18 mouse cellular contexts compared by ENCODE assay signal in the genomic region with DNA sequence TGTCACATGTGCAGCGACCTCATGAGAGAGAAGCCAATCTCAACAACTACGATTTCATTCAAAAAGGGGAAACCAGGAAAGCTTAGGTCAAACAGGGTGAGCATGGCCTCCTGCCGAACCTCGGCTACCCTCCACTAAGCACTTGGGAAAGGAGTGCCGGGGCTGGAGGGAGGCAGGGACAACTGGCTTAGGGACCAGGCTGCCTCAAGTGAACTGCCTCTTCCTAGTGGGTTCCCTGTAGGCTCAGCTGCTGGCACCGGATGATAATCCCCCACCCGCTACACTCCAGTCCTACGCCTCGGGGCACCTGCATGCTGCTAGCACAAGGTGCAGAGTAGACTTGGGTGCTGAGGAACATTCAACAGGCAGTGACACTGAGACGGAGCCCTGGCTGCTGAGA. TPM values are rescaled to one million over a fixed set of nuclear protein-coding genes. Genes with fewer than 3 reads are reported as not detected.
A peak's percentile ranks its signal among the peaks of the same experiment; 100 is the strongest.
DNase-seq lines count a peak whose midpoint lies in the region; ATAC-seq lines count a peak whose summit lies in the region.
"Had no signal": no experiment of that assay in that cellular context is flagged by ENCODE, and none has a peak within 500 bp of the region (broad histone marks: within the 10 kb centered on the region; RNA-seq: fewer than 3 reads in every experiment).

No protein-coding gene starts in this region.

- 82% methylated on average over 10 of the region's 10 CpGs for WGBS in liver, embryonic 12.5 days (ENCODE audit: insufficient replicate concordance)
- WGBS in hindbrain, embryonic 10.5 days = 94% methylated on average over 10 of the region's 10 CpGs

- peaks cover 81% of the 10 kb centered on the region for H3K36me3 ChIP-seq in liver, embryonic 12.5 days
- peaks cover 95% of the 10 kb centered on the region for H3K36me3 ChIP-seq in hindbrain, embryonic 10.5 days

- H3K4me3 ChIP-seq in liver, embryonic 12.5 days = no peak overlapping the region
- H3K4me3 ChIP-seq in brown adipose tissue, adult 24 weeks (ENCODE audit: insufficient read depth, low read depth, low read length) = no peak overlapping the region
- H3K4me3 ChIP-seq in hindbrain, embryonic 10.5 days = no peak overlapping the region
- H3K4me3 ChIP-seq: embryonic facial prominence, embryonic 15.5 days; forebrain, embryonic 10.5 days; limb, embryonic 13.5 days; midbrain, embryonic 13.5 days had no signal

- H3K9ac ChIP-seq in liver, embryonic 12.5 days = no peak overlapping the region
- H3K9ac ChIP-seq: embryonic facial prominence, embryonic 15.5 days; limb, embryonic 13.5 days; midbrain, embryonic 13.5 days had no signal

- no peaks in the 10 kb centered on the region for H3K27me3 ChIP-seq in liver, embryonic 12.5 days (replicated peaks)
- H3K27me3 ChIP-seq in hindbrain, embryonic 10.5 days (ENCODE audit: insufficient read depth, poor library complexity, severe bottlenecking) = no peaks in the 10 kb centered on the region
- H3K27me3 ChIP-seq: embryonic facial prominence, embryonic 15.5 days; limb, embryonic 13.5 days; midbrain, embryonic 13.5 days had no signal

- intact Hi-C loops in heart, postnatal 25 days (cut with DNase I) = no loop called here

- no peaks in the 10 kb centered on the region for H3K9me3 ChIP-seq in liver, embryonic 12.5 days (replicated peaks)
- no peaks in the 10 kb centered on the region for H3K9me3 ChIP-seq in hindbrain, embryonic 10.5 days
- H3K9me3 ChIP-seq: embryonic facial prominence, embryonic 15.5 days; forebrain, embryonic 10.5 days; G1E; limb, embryonic 13.5 days; midbrain, embryonic 13.5 days had no signal

- no peak overlapping the region for H3K4me2 ChIP-seq in liver, embryonic 12.5 days
- H3K4me2 ChIP-seq: embryonic facial prominence, embryonic 15.5 days; limb, embryonic 13.5 days; midbrain, embryonic 13.5 days had no signal

- 0 out of 2 replicates have a peak overlapping the region, but pooled peaks have one; percentile 3 for H3K27ac ChIP-seq in liver, embryonic 12.5 days
- peak overlapping the region; percentile 88 for H3K27ac ChIP-seq in brown adipose tissue, adult 24 weeks (replicated peaks; ENCODE audit: low read depth, low read length)
- H3K27ac ChIP-seq in hindbrain, embryonic 10.5 days = no peak overlapping the region
- H3K27ac ChIP-seq: embryonic facial prominence, embryonic 15.5 days; forebrain, embryonic 10.5 days; kidney, postnatal 0 days; limb, embryonic 13.5 days; midbrain, embryonic 13.5 days had no signal

- ATAC-seq in liver, embryonic 12.5 days = no peak
- ATAC-seq: hindbrain, embryonic 16.5 days; midbrain, embryonic 13.5 days had no signal

- peaks cover 71% of the 10 kb centered on the region for H3K4me1 ChIP-seq in liver, embryonic 12.5 days
- H3K4me1 ChIP-seq in brown adipose tissue, adult 24 weeks (ENCODE audit: control insufficient read depth, insufficient read depth, insufficient read length, low read length) = peaks cover 35% of the 10 kb centered on the region
- peaks cover 16% of the 10 kb centered on the region; the same call in 1 of the 2 replicates for H3K4me1 ChIP-seq in hindbrain, embryonic 10.5 days (replicated peaks)

- peak; percentile 48 to 58 for DNase-seq in heart, adult 18-20 months
- no peak for DNase-seq in heart, postnatal 25 days (ENCODE audit: low spot score)
- DNase-seq in liver = no peak
- DNase-seq in ZHBTc4 (ENCODE audit: low read depth, low spot score) = peak; percentile 53
- DNase-seq in hindbrain, embryonic 10.5 days (ENCODE audit: low spot score) = no peak
- DNase-seq: gastrocnemius, postnatal 14 days; kidney, adult 11 months; retina, postnatal 1 day; thymus, postnatal 4 days had no signal

RNA-seq across cellular contexts. Expression of a gene that starts 21.9 kb away (rescaled TPM):
- total RNA-seq in heart, adult 18-20 months (2021) = 100 to 1,000 TPM; 501 to 698 TPM
- total RNA-seq in heart, postnatal 25 days (2021) = 100 to 1,000 TPM; 385 to 513 TPM
- 7.4 TPM in 2 replicates for polyA plus RNA-seq in liver, embryonic 12.5 days (2016; fragmentation: Nextera tagmentation; extraction: Ambion mirVana)
- polyA plus RNA-seq in brown adipose tissue, adult 24 weeks (2012; ENCODE audit: insufficient read depth, insufficient read length, missing spikeins) = 233 and 423 TPM in 2 replicates
- polyA plus RNA-seq in hindbrain, embryonic 10.5 days (2016; fragmentation: Nextera tagmentation; extraction: Ambion mirVana) = 10.6 and 24.0 TPM in 2 replicates
- total RNA-seq: G1E had no signal
- polyA plus RNA-seq: G1E had no signal

RNA-seq across cellular contexts. Expression of a gene that starts 24.8 kb away (rescaled TPM):
- 100 to 1,000 TPM; 285 to 287 TPM for total RNA-seq in heart, adult 18-20 months (2021)
- total RNA-seq in heart, postnatal 25 days (2021) = 100 to 1,000 TPM; 285 to 296 TPM
- polyA plus RNA-seq in liver, embryonic 12.5 days (2016; fragmentation: Nextera tagmentation; extraction: Ambion mirVana) = 121 and 128 TPM in 2 replicates
- polyA plus RNA-seq in brown adipose tissue, adult 24 weeks (2012; ENCODE audit: insufficient read depth, insufficient read length, missing spikeins) = 499 and 545 TPM in 2 replicates
- 274 and 348 TPM in 2 replicates for polyA plus RNA-seq in hindbrain, embryonic 10.5 days (2016; fragmentation: Nextera tagmentation; extraction: Ambion mirVana)

Comparison
In these comparisons a context has a peak if more than half of its experiments do, and no peak if none do; other contexts are left out.
1. DNase-seq: peak in heart, adult 18-20 months (2 of 2) and ZHBTc4 (single experiment); none in heart, postnatal 25 days (single experiment), liver (single experiment) and hindbrain, embryonic 10.5 days (single experiment).